Mouse (Mus musculus): Measurements from ENCODE around the gene Gm6525. TPM values are rescaled to one million over a fixed set of nuclear protein-coding genes. Genes with fewer than 3 reads are reported as not detected.

Gm6525 gene
- polyA plus RNA-seq, 1 experiment from 2014 or later: 0.27 TPM

GRCm38 (mm10) chr3:84157559-84158350, 16.1 kb upstream of the Gm6525 start:
- no peaks in the 10 kb centered on the region for H3K27me3 ChIP-seq (ENCODE audit: control insufficient read depth, insufficient read depth, low read depth, low read length)
- H3K27ac ChIP-seq (ENCODE audit: low read length): no peak overlapping the region
- H3K4me2 ChIP-seq (ENCODE audit: low read depth, low read length): no peak overlapping the region
- H3K4me1 ChIP-seq (ENCODE audit: control insufficient read depth, low read depth, low read length): peaks cover 7% of the 10 kb centered on the region
- no peak overlapping the region for H3K4me3 ChIP-seq (ENCODE audit: low read depth, low read length)
- no peak overlapping the region for H3K9ac ChIP-seq (ENCODE audit: low read depth, low read length)
- no peak for ATAC-seq (ENCODE audit: low read depth)
- WGBS (ENCODE audit: insufficient replicate concordance): 67% methylated on average over 4 of the region's 4 CpGs
- no peaks in the 10 kb centered on the region for H3K9me3 ChIP-seq (replicated peaks; ENCODE audit: control insufficient read depth, low read length)
- H3K36me3 ChIP-seq (ENCODE audit: control insufficient read depth, insufficient read depth): no peaks in the 10 kb centered on the region

- ATAC-seq (ENCODE audit: low read depth): no peak
- Histone ChIP-seq H3K27ac (ENCODE audit: low read length) (no peak overlapping the region), H3K4me3 (ENCODE audit: low read depth, low read length) (no peak overlapping the region), H3K36me3 (ENCODE audit: control insufficient read depth, insufficient read depth) (no peaks in the 10 kb centered on the region), H3K9ac (ENCODE audit: low read depth, low read length) (no peak overlapping the region), H3K4me2 (ENCODE audit: low read depth, low read length) (no peak overlapping the region), H3K27me3 (ENCODE audit: control insufficient read depth, insufficient read depth, low read depth, low read length) (no peaks in the 10 kb centered on the region), H3K9me3 (replicated peaks; ENCODE audit: control insufficient read depth, low read length) (no peaks in the 10 kb centered on the region), H3K4me1 (ENCODE audit: control insufficient read depth, low read depth, low read length) (no peaks in the 10 kb centered on the region; the same call in 1 of the 2 replicates)
- 80% methylated on average over 3 of the region's 3 CpGs for WGBS (ENCODE audit: insufficient replicate concordance)
Measured at GRCm38 (mm10) chr3:84165391-84165790, 8.5 kb upstream of the Gm6525 start.

- no peaks in the 10 kb centered on the region for H3K36me3 ChIP-seq (ENCODE audit: control insufficient read depth, insufficient read depth)
- ATAC-seq (ENCODE audit: low read depth): no peak
- H3K4me1 ChIP-seq (ENCODE audit: control insufficient read depth, low read depth, low read length): no peaks in the 10 kb centered on the region; the same call in 1 of the 2 replicates
- H3K4me3 ChIP-seq (ENCODE audit: low read depth, low read length): no peak overlapping the region
- H3K4me2 ChIP-seq (ENCODE audit: low read depth, low read length): no peak overlapping the region
- H3K9me3 ChIP-seq (replicated peaks; ENCODE audit: control insufficient read depth, low read length): no peaks in the 10 kb centered on the region
- 61% methylated on average over 5 of the region's 5 CpGs for WGBS (ENCODE audit: insufficient replicate concordance)
- no peak overlapping the region for H3K9ac ChIP-seq (ENCODE audit: low read depth, low read length)
- no peaks in the 10 kb centered on the region for H3K27me3 ChIP-seq (ENCODE audit: control insufficient read depth, insufficient read depth, low read depth, low read length)
- H3K27ac ChIP-seq (ENCODE audit: low read length): no peak overlapping the region
Measured at GRCm38 (mm10) chr3:84166073-84166472, 7.8 kb upstream of the Gm6525 start.

- Histone ChIP-seq H3K4me2 (ENCODE audit: low read depth, low read length) (no peak overlapping the region), H3K36me3 (ENCODE audit: control insufficient read depth, insufficient read depth) (no peaks in the 10 kb centered on the region), H3K9me3 (replicated peaks; ENCODE audit: control insufficient read depth, low read length) (no peaks in the 10 kb centered on the region), H3K4me3 (ENCODE audit: low read depth, low read length) (no peak overlapping the region), H3K4me1 (ENCODE audit: control insufficient read depth, low read depth, low read length) (no peaks in the 10 kb centered on the region; the same call in 1 of the 2 replicates), H3K9ac (ENCODE audit: low read depth, low read length) (no peak overlapping the region), H3K27ac (ENCODE audit: low read length) (no peak overlapping the region), H3K27me3 (ENCODE audit: control insufficient read depth, insufficient read depth, low read depth, low read length) (no peaks in the 10 kb centered on the region)
- no peak for ATAC-seq (ENCODE audit: low read depth)
- 43% methylated on average over 6 of the region's 6 CpGs for WGBS (ENCODE audit: insufficient replicate concordance)
Measured at GRCm38 (mm10) chr3:84168943-84169342, 5.0 kb upstream of the Gm6525 start.

GRCm38 (mm10) chr3:84169393-84170005, 4.4 kb upstream of the Gm6525 start:
- H3K4me2 ChIP-seq (ENCODE audit: low read depth, low read length): no peak overlapping the region
- H3K9me3 ChIP-seq (replicated peaks; ENCODE audit: control insufficient read depth, low read length): no peaks in the 10 kb centered on the region
- H3K4me3 ChIP-seq (ENCODE audit: low read depth, low read length): no peak overlapping the region
- H3K27me3 ChIP-seq (ENCODE audit: control insufficient read depth, insufficient read depth, low read depth, low read length): no peaks in the 10 kb centered on the region
- ATAC-seq (ENCODE audit: low read depth): no peak
- WGBS (ENCODE audit: insufficient replicate concordance): 51% methylated on average over 8 of the region's 8 CpGs
- no peaks in the 10 kb centered on the region for H3K36me3 ChIP-seq (ENCODE audit: control insufficient read depth, insufficient read depth)
- H3K27ac ChIP-seq (ENCODE audit: low read length): no peak overlapping the region
- H3K4me1 ChIP-seq (ENCODE audit: control insufficient read depth, low read depth, low read length): no peaks in the 10 kb centered on the region; the same call in 1 of the 2 replicates
- no peak overlapping the region for H3K9ac ChIP-seq (ENCODE audit: low read depth, low read length)

- Histone ChIP-seq H3K4me2 (ENCODE audit: low read depth, low read length) (no peak overlapping the region), H3K4me1 (ENCODE audit: control insufficient read depth, low read depth, low read length) (no peaks in the 10 kb centered on the region; the same call in 1 of the 2 replicates)
Measured at GRCm38 (mm10) chr3:84172406-84172805, 1.5 kb upstream of the Gm6525 start.

GRCm38 (mm10) chr3:84175337-84176315, 1.7 kb downstream of the Gm6525 start:
- no peak for ATAC-seq (ENCODE audit: low read depth)
- no peaks in the 10 kb centered on the region for H3K36me3 ChIP-seq (ENCODE audit: control insufficient read depth, insufficient read depth)
- WGBS (ENCODE audit: insufficient replicate concordance): 48% methylated on average over 7 of the region's 7 CpGs
- H3K9me3 ChIP-seq (replicated peaks; ENCODE audit: control insufficient read depth, low read length): no peaks in the 10 kb centered on the region
- H3K9ac ChIP-seq (ENCODE audit: low read depth, low read length): no peak overlapping the region
- no peak overlapping the region for H3K4me3 ChIP-seq (ENCODE audit: low read depth, low read length)
- H3K4me1 ChIP-seq (ENCODE audit: control insufficient read depth, low read depth, low read length): peaks cover under 1% of the 10 kb centered on the region; the same call in 1 of the 2 replicates
- no peak overlapping the region for H3K27ac ChIP-seq (ENCODE audit: low read length)
- H3K27me3 ChIP-seq (ENCODE audit: control insufficient read depth, insufficient read depth, low read depth, low read length): no peaks in the 10 kb centered on the region
- no peak overlapping the region for H3K4me2 ChIP-seq (ENCODE audit: low read depth, low read length)

More at GRCm38 (mm10) chr3:84172406-84172805, 1.5 kb upstream of the Gm6525 start:
- Histone ChIP-seq H3K36me3 (ENCODE audit: control insufficient read depth, insufficient read depth) (no peaks in the 10 kb centered on the region), H3K27me3 (ENCODE audit: control insufficient read depth, insufficient read depth, low read depth, low read length) (no peaks in the 10 kb centered on the region), H3K27ac (ENCODE audit: low read length) (no peak overlapping the region), H3K9ac (ENCODE audit: low read depth, low read length) (no peak overlapping the region), H3K4me3 (ENCODE audit: low read depth, low read length) (no peak overlapping the region), H3K9me3 (replicated peaks; ENCODE audit: control insufficient read depth, low read length) (no peaks in the 10 kb centered on the region)
- 29% methylated on average over 11 of the region's 11 CpGs for WGBS (ENCODE audit: insufficient replicate concordance)
- no peak for ATAC-seq (ENCODE audit: low read depth)

- H3K4me3 ChIP-seq (ENCODE audit: low read depth, low read length): no peak overlapping the region
- no peak overlapping the region for H3K9ac ChIP-seq (ENCODE audit: low read depth, low read length)
- H3K27me3 ChIP-seq (ENCODE audit: control insufficient read depth, insufficient read depth, low read depth, low read length): no peaks in the 10 kb centered on the region
- ATAC-seq (ENCODE audit: low read depth): no peak
- no peak overlapping the region for H3K4me2 ChIP-seq (ENCODE audit: low read depth, low read length)
- H3K36me3 ChIP-seq (ENCODE audit: control insufficient read depth, insufficient read depth): no peaks in the 10 kb centered on the region
- no peaks in the 10 kb centered on the region for H3K9me3 ChIP-seq (replicated peaks; ENCODE audit: control insufficient read depth, low read length)
- peaks cover 2% of the 10 kb centered on the region; the same call in 1 of the 2 replicates for H3K4me1 ChIP-seq (ENCODE audit: control insufficient read depth, low read depth, low read length)
- 39% methylated on average over 2 of the region's 2 CpGs for WGBS (ENCODE audit: insufficient replicate concordance)
- H3K27ac ChIP-seq (ENCODE audit: low read length): no peak overlapping the region
Measured at GRCm38 (mm10) chr3:84177834-84178233, 3.9 kb downstream of the Gm6525 start.
